Mouse (Mus musculus): ENCODE measurements around the gene Erbin. TPM values are rescaled to one million over a fixed set of nuclear protein-coding genes. Genes with fewer than 3 reads are reported as not detected.

Gene Erbin
- polyA plus RNA-seq, 1 experiment from 2014 or later = 4.9 TPM

- 73% methylated on average over 2 of the region's 2 CpGs for WGBS (ENCODE audit: insufficient replicate concordance)
Measured at GRCm38 (mm10) chr13:103859041-103859440, 61.3 kb downstream of the Erbin start.

GRCm38 (mm10) chr13:103847614-103848013 is 72.7 kb downstream of the Erbin start:
- no peak overlapping the region for H3K9ac ChIP-seq (ENCODE audit: low read depth, low read length)
- no peak overlapping the region for H3K4me3 ChIP-seq (ENCODE audit: low read depth, low read length)
- no peak overlapping the region for H3K27ac ChIP-seq (ENCODE audit: low read length)
- WGBS (ENCODE audit: insufficient replicate concordance) = 76% methylated on average over 2 of the region's 2 CpGs
- no peak overlapping the region for H3K4me2 ChIP-seq (ENCODE audit: low read depth, low read length)
- ATAC-seq (ENCODE audit: low read depth) = no peak
- H3K36me3 ChIP-seq (ENCODE audit: control insufficient read depth, insufficient read depth) = no peaks in the 10 kb centered on the region; the same call in 1 of the 2 replicates
- H3K9me3 ChIP-seq (replicated peaks; ENCODE audit: control insufficient read depth, low read length) = no peaks in the 10 kb centered on the region
- no peaks in the 10 kb centered on the region for H3K27me3 ChIP-seq (ENCODE audit: control insufficient read depth, insufficient read depth, low read depth, low read length)
- H3K4me1 ChIP-seq (ENCODE audit: control insufficient read depth, low read depth, low read length) = no peaks in the 10 kb centered on the region

More at GRCm38 (mm10) chr13:103859041-103859440, 61.3 kb downstream of the Erbin start:
- no peak for ATAC-seq (ENCODE audit: low read depth)
- no peaks in the 10 kb centered on the region for H3K27me3 ChIP-seq (ENCODE audit: control insufficient read depth, insufficient read depth, low read depth, low read length)
- no peaks in the 10 kb centered on the region for H3K4me1 ChIP-seq (ENCODE audit: control insufficient read depth, low read depth, low read length)
- no peak overlapping the region for H3K27ac ChIP-seq (ENCODE audit: low read length)
- H3K36me3 ChIP-seq (ENCODE audit: control insufficient read depth, insufficient read depth) = peaks cover 5% of the 10 kb centered on the region
- H3K4me2 ChIP-seq (ENCODE audit: low read depth, low read length) = no peak overlapping the region
- H3K9ac ChIP-seq (ENCODE audit: low read depth, low read length) = no peak overlapping the region
- H3K4me3 ChIP-seq (ENCODE audit: low read depth, low read length) = no peak overlapping the region
- no peaks in the 10 kb centered on the region for H3K9me3 ChIP-seq (replicated peaks; ENCODE audit: control insufficient read depth, low read length)

GRCm38 (mm10) chr13:103841287-103842201 is 78.8 kb downstream of the Erbin start:
- Histone ChIP-seq H3K36me3 (ENCODE audit: control insufficient read depth, insufficient read depth) (peaks cover 10% of the 10 kb centered on the region), H3K27me3 (ENCODE audit: control insufficient read depth, insufficient read depth, low read depth, low read length) (no peaks in the 10 kb centered on the region), H3K9ac (ENCODE audit: low read depth, low read length) (no peak overlapping the region), H3K27ac (ENCODE audit: low read length) (no peak overlapping the region), H3K9me3 (replicated peaks; ENCODE audit: control insufficient read depth, low read length) (no peaks in the 10 kb centered on the region), H3K4me3 (ENCODE audit: low read depth, low read length) (no peak overlapping the region), H3K4me2 (ENCODE audit: low read depth, low read length) (no peak overlapping the region), H3K4me1 (ENCODE audit: control insufficient read depth, low read depth, low read length) (no peaks in the 10 kb centered on the region)
- WGBS (ENCODE audit: insufficient replicate concordance) = 65% methylated on average over 5 of the region's 5 CpGs
- ATAC-seq (ENCODE audit: low read depth) = no peak

GRCm38 (mm10) chr13:103838619-103839018 is 81.7 kb downstream of the Erbin start:
- no peak for ATAC-seq (ENCODE audit: low read depth)
- WGBS (ENCODE audit: insufficient replicate concordance) = 76% methylated on average over 2 of the region's 2 CpGs

GRCm38 (mm10) chr13:103829623-103830135 is 90.6 kb downstream of the Erbin start:
- ATAC-seq (ENCODE audit: low read depth) = no peak
- no peaks in the 10 kb centered on the region for H3K36me3 ChIP-seq (ENCODE audit: control insufficient read depth, insufficient read depth)
- WGBS (ENCODE audit: insufficient replicate concordance) = 70% methylated on average over 2 of the region's 2 CpGs
- H3K4me3 ChIP-seq (ENCODE audit: low read depth, low read length) = no peak overlapping the region
- no peaks in the 10 kb centered on the region for H3K27me3 ChIP-seq (ENCODE audit: control insufficient read depth, insufficient read depth, low read depth, low read length)
- H3K27ac ChIP-seq (ENCODE audit: low read length) = no peak overlapping the region
- no peak overlapping the region for H3K4me2 ChIP-seq (ENCODE audit: low read depth, low read length)
- H3K9ac ChIP-seq (ENCODE audit: low read depth, low read length) = no peak overlapping the region
- H3K4me1 ChIP-seq (ENCODE audit: control insufficient read depth, low read depth, low read length) = no peaks in the 10 kb centered on the region
- no peaks in the 10 kb centered on the region for H3K9me3 ChIP-seq (replicated peaks; ENCODE audit: control insufficient read depth, low read length)

More at GRCm38 (mm10) chr13:103838619-103839018, 81.7 kb downstream of the Erbin start:
- Histone ChIP-seq H3K4me3 (ENCODE audit: low read depth, low read length) (no peak overlapping the region), H3K4me1 (ENCODE audit: control insufficient read depth, low read depth, low read length) (no peaks in the 10 kb centered on the region), H3K27me3 (ENCODE audit: control insufficient read depth, insufficient read depth, low read depth, low read length) (no peaks in the 10 kb centered on the region), H3K27ac (ENCODE audit: low read length) (no peak overlapping the region), H3K9ac (ENCODE audit: low read depth, low read length) (no peak overlapping the region), H3K4me2 (ENCODE audit: low read depth, low read length) (no peak overlapping the region), H3K36me3 (ENCODE audit: control insufficient read depth, insufficient read depth) (peaks cover 10% of the 10 kb centered on the region), H3K9me3 (replicated peaks; ENCODE audit: control insufficient read depth, low read length) (no peaks in the 10 kb centered on the region)

GRCm38 (mm10) chr13:103822270-103822669 is 98.0 kb downstream of the Erbin start:
- ATAC-seq (ENCODE audit: low read depth) = no peak
- Histone ChIP-seq H3K9me3 (replicated peaks; ENCODE audit: control insufficient read depth, low read length) (no peaks in the 10 kb centered on the region), H3K36me3 (ENCODE audit: control insufficient read depth, insufficient read depth) (no peaks in the 10 kb centered on the region), H3K4me1 (ENCODE audit: control insufficient read depth, low read depth, low read length) (no peaks in the 10 kb centered on the region), H3K4me3 (ENCODE audit: low read depth, low read length) (no peak overlapping the region), H3K27ac (ENCODE audit: low read length) (no peak overlapping the region), H3K9ac (ENCODE audit: low read depth, low read length) (no peak overlapping the region), H3K27me3 (ENCODE audit: control insufficient read depth, insufficient read depth, low read depth, low read length) (no peaks in the 10 kb centered on the region), H3K4me2 (ENCODE audit: low read depth, low read length) (no peak overlapping the region)
- 79% methylated on average over 1 of the region's 1 CpGs for WGBS (ENCODE audit: insufficient replicate concordance)

GRCm38 (mm10) chr13:103819377-103819776 is 100.9 kb downstream of the Erbin start:
- no peaks in the 10 kb centered on the region for H3K27me3 ChIP-seq (ENCODE audit: control insufficient read depth, insufficient read depth, low read depth, low read length)
- 51% methylated on average over 5 of the region's 5 CpGs for WGBS (ENCODE audit: insufficient replicate concordance)
- H3K36me3 ChIP-seq (ENCODE audit: control insufficient read depth, insufficient read depth) = no peaks in the 10 kb centered on the region
- H3K4me3 ChIP-seq (ENCODE audit: low read depth, low read length) = no peak overlapping the region
- H3K9me3 ChIP-seq (replicated peaks; ENCODE audit: control insufficient read depth, low read length) = no peaks in the 10 kb centered on the region
- no peak overlapping the region for H3K27ac ChIP-seq (ENCODE audit: low read length)
- H3K4me1 ChIP-seq (ENCODE audit: control insufficient read depth, low read depth, low read length) = no peaks in the 10 kb centered on the region
- no peak overlapping the region for H3K9ac ChIP-seq (ENCODE audit: low read depth, low read length)
- ATAC-seq (ENCODE audit: low read depth) = no peak
- H3K4me2 ChIP-seq (ENCODE audit: low read depth, low read length) = no peak overlapping the region

- Histone ChIP-seq H3K9ac (ENCODE audit: low read depth, low read length) (no peak overlapping the region), H3K4me2 (ENCODE audit: low read depth, low read length) (no peak overlapping the region), H3K4me1 (ENCODE audit: control insufficient read depth, low read depth, low read length) (no peaks in the 10 kb centered on the region), H3K9me3 (replicated peaks; ENCODE audit: control insufficient read depth, low read length) (no peaks in the 10 kb centered on the region), H3K4me3 (ENCODE audit: low read depth, low read length) (no peak overlapping the region), H3K36me3 (ENCODE audit: control insufficient read depth, insufficient read depth) (no peaks in the 10 kb centered on the region), H3K27me3 (ENCODE audit: control insufficient read depth, insufficient read depth, low read depth, low read length) (no peaks in the 10 kb centered on the region), H3K27ac (ENCODE audit: low read length) (no peak overlapping the region)
- no peak for ATAC-seq (ENCODE audit: low read depth)
- WGBS (ENCODE audit: insufficient replicate concordance) = 87% methylated on average over 3 of the region's 3 CpGs
Measured at GRCm38 (mm10) chr13:103817935-103818334, 102.4 kb downstream of the Erbin start.

- H3K9ac ChIP-seq (ENCODE audit: low read depth, low read length) = no peak overlapping the region
- WGBS (ENCODE audit: insufficient replicate concordance) = 29% methylated on average over 5 of the region's 5 CpGs
- H3K9me3 ChIP-seq (replicated peaks; ENCODE audit: control insufficient read depth, low read length) = no peaks in the 10 kb centered on the region
- H3K4me1 ChIP-seq (ENCODE audit: control insufficient read depth, low read depth, low read length) = no peaks in the 10 kb centered on the region
- H3K4me3 ChIP-seq (ENCODE audit: low read depth, low read length) = no peak overlapping the region
- no peak overlapping the region for H3K4me2 ChIP-seq (ENCODE audit: low read depth, low read length)
- ATAC-seq (ENCODE audit: low read depth) = no peak
- no peak overlapping the region for H3K27ac ChIP-seq (ENCODE audit: low read length)
- H3K36me3 ChIP-seq (ENCODE audit: control insufficient read depth, insufficient read depth) = no peaks in the 10 kb centered on the region
- no peaks in the 10 kb centered on the region for H3K27me3 ChIP-seq (ENCODE audit: control insufficient read depth, insufficient read depth, low read depth, low read length)
Measured at GRCm38 (mm10) chr13:103807464-103807863, 112.8 kb downstream of the Erbin start.
